Mouse (Mus musculus) heart, adult 2 months (tissue): ENCODE data around the gene P4ha3. TPM values are rescaled to one million over a fixed set of nuclear protein-coding genes. Genes with fewer than 3 reads are reported as not detected.

ENCODE experiments used
- DNase-seq, 2 experiments: peaks; one replicate each; pipeline ENCODE4 v3.0.0; 2021
- H3K27ac ChIP-seq: fragments of 200-600 bp; 2 replicates; pipeline ENCODE4 v1.8.1; 2022
- H3K27me3 ChIP-seq: fragments of 200-500 bp; 2 replicates; pipeline ENCODE4 v1.6.1; 2012; ENCODE audit warnings: mild to moderate bottlenecking, low read length, inconsistent platforms, mixed read lengths; ENCODE audit not compliant: control insufficient read depth, insufficient read depth
- H3K36me3 ChIP-seq: fragments of 200-500 bp; 2 replicates; pipeline ENCODE4 v1.6.1; 2012; ENCODE audit warnings: low read length, inconsistent platforms; ENCODE audit not compliant: control insufficient read depth, insufficient read depth
- H3K4me1 ChIP-seq: fragments of 200-500 bp; 2 replicates; pipeline ENCODE4 v1.6.1; 2011; ENCODE audit warnings: low read length; ENCODE audit not compliant: control insufficient read depth, insufficient read depth
- H3K4me3 ChIP-seq: fragments of 200-600 bp; 2 replicates; pipeline ENCODE4 v1.8.1; 2022
- H3K79me2 ChIP-seq: fragments of 200-500 bp; replicated peaks from 2 replicates; pipeline ENCODE4 v1.6.1; 2012; ENCODE audit warnings: mild to moderate bottlenecking, inconsistent platforms, low read length, moderate library complexity, mixed read lengths; ENCODE audit not compliant: control insufficient read depth, insufficient read depth
- H3K9ac ChIP-seq: fragments of 200-500 bp; 2 replicates; pipeline ENCODE4 v1.6.1; 2012; ENCODE audit warnings: low read depth, mild to moderate bottlenecking, control low read depth, inconsistent platforms, low read length, mixed read lengths
- CTCF ChIP-seq: fragments of 200-600 bp; IDR thresholded peaks from 2 replicates; pipeline ENCODE4 v1.8.1; 2022; ENCODE audit warnings: antibody characterized with exemption, mild to moderate bottlenecking, moderate library complexity
- EP300 ChIP-seq: fragments of 200-500 bp; IDR thresholded peaks from 2 replicates; pipeline ENCODE4 v1.6.1; 2011; ENCODE audit warnings: low read depth, low read length, control low read depth; ENCODE audit not compliant: insufficient read depth
- POLR2A ChIP-seq: fragments of 200-500 bp; IDR thresholded peaks from 2 replicates; pipeline ENCODE4 v1.6.1; 2011; ENCODE audit warnings: mild to moderate bottlenecking, low read depth, low read length, control low read depth; ENCODE audit not compliant: insufficient read depth
- WGBS: fragments of 180-500 bp; shearing (Covaris S2); methylation state at CpG from one replicate; pipeline ENCODE4 v1.1.7; 2018; 5-methylcytosine and 5-hydroxymethylcytosine counted together
- intact Hi-C: fragments of 180-260 bp; cut with DNase I; formaldehyde crosslinking; loops from one replicate; pipeline ENCODE4 v1.15.1; 2025
- polyA plus RNA-seq: library from polyadenylated mRNA; depleted of rRNA; stranded (reverse); fragments of >200 nt; gene quantifications from 2 replicates; pipeline ENCODE4 v1.2.3, GENCODE M21; 2012
- total RNA-seq, 2 experiments: library from RNA; stranded (reverse); gene quantifications; 2 replicates each; pipeline ENCODE4 v1.2.3; 2021

The P4ha3 gene
- total and polyA plus RNA-seq, 3 experiments, result 0.16 to 0.45 (median 0.33) TPM

DNA sequence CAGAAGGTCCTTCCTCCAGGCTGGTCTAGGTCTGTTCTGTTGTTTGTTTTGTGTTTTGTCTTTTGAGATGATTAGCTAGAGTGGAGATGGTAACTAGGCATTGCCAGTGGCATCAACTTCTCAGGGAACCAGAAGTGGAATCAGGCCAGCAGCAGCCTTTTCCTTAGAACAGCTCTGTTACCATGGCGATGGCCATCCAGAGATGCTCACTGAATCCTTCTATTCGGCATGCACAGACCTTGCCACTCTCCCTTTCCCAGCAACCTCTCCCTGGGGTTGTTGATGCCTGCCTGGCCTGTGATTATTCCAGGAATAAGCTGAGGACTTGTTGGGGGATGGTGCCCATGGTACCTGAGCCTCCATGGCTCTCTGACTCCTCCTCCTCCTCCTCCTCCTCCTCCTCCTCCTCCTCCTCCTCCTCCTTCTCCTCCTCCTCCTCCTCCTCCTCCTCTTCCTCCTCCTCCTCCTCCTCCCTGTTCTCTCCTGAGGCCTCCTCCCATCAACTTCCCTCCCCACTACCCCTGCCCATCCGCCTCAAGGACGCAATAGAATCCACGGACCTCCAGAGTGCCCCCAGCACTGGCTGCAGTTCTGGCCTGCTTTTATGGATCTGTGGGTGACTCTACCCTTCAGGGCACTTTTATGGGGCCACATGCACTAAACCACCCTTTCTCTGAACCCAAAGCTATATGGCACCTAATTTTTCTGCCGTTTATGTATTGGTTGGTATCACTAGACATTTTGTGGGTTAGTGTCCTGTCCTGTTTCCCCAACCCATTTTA is 22.7 kb downstream of the P4ha3 start:
- Histone ChIP-seq H3K27me3 (no peaks in the 10 kb centered on the region), H3K9ac (no peak overlapping the region), H3K79me2 (no peaks in the 10 kb centered on the region), H3K4me1 (no peaks in the 10 kb centered on the region), H3K36me3 (no peaks in the 10 kb centered on the region), H3K27ac (no peak overlapping the region), H3K4me3 (no peak overlapping the region)
- 83% methylated on average over 6 of the region's 6 CpGs for WGBS
- DNase-seq, result no peak
- TF ChIP-seq EP300, result no peak
- TF ChIP-seq POLR2A, result no peak
- no peak for TF ChIP-seq CTCF
- intact Hi-C loops, result no loop called here

DNA sequence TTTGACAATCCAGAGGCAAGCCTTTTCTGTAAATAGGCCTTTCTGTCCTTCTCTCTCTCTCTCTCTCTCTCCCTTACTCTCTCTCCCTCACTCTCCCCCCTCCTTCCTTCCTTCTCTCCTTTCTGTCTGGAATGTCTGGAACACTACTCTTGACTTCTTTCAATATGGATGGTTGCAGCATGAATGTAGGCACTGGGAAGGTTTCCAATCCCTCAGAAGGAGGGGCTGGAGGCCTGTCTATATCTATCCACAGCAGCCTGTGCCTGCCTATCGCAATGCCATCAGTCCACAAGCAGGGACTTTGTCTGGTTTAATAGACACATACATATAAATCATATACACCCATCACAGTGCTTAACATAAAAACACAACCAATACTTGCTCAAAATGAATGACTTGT is 23.9 kb downstream of the P4ha3 start:
- Histone ChIP-seq H3K79me2 (no peaks in the 10 kb centered on the region), H3K9ac (no peak overlapping the region), H3K4me1 (no peaks in the 10 kb centered on the region), H3K27ac (no peak overlapping the region), H3K36me3 (no peaks in the 10 kb centered on the region), H3K27me3 (no peaks in the 10 kb centered on the region), H3K4me3 (no peak overlapping the region)
- no peak for DNase-seq
- 48% methylated on average over 1 of the region's 1 CpGs for WGBS
- TF ChIP-seq EP300, result no peak
- no peak for TF ChIP-seq POLR2A
- no peak for TF ChIP-seq CTCF
- intact Hi-C loops, result no loop called here

DNA sequence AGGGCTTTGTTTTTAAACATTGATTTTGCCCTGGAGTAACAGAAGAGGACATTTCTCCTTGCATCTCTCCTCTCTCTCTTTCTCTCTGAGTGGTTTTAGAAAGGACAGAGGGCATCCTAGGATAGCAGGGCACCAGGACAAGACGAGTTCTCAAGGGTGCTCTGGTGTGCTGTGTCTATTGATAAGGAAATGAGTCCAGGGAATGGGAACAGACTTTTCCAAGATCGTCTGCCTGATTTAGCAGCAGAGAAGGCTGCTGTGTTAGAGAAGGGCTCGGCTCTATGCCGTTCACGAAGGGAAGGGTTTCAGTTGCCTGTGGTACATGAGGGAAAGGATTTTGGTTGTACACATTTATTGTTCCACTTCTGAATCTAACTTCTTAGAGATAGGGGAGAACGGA is 24.4 kb downstream of the P4ha3 start:
- Histone ChIP-seq H3K27ac (no peak overlapping the region), H3K4me3 (no peak overlapping the region), H3K9ac (no peak overlapping the region), H3K27me3 (no peaks in the 10 kb centered on the region), H3K4me1 (no peaks in the 10 kb centered on the region), H3K36me3 (no peaks in the 10 kb centered on the region), H3K79me2 (no peaks in the 10 kb centered on the region)
- TF ChIP-seq EP300 (no peak), POLR2A (no peak), CTCF (no peak)
- no peak for DNase-seq
- 31% methylated on average over 6 of the region's 6 CpGs for WGBS
- intact Hi-C loops, result no loop called here

DNA sequence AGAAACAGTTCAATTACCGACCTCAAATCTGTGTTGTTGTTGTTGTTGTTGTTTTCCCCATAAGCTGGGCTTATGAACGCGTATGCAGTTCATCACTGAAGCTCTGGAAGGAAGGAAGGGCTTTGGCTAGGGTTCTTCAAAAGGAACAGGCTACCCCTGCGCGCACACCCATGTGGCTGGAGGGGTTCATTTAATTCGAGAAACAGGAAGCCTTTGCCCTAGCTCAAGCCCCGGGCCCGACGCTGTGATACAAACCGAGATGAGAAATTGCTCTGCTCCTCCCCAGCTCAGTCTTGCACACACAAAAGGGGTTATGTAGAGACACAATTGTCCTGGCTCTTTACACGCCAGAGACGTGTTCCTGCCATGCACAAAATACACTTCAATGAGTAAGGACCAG is 25.0 kb downstream of the P4ha3 start:
- no peak overlapping the region for H3K9ac ChIP-seq
- no peaks in the 10 kb centered on the region for H3K27me3 ChIP-seq
- no peaks in the 10 kb centered on the region for H3K36me3 ChIP-seq
- no peak for DNase-seq
- WGBS, result 75% methylated on average over 12 of the region's 12 CpGs
- no peak for TF ChIP-seq POLR2A
- no peak for TF ChIP-seq CTCF
- TF ChIP-seq EP300, result no peak
- H3K79me2 ChIP-seq, result no peaks in the 10 kb centered on the region
- H3K4me1 ChIP-seq, result no peaks in the 10 kb centered on the region
- H3K4me3 ChIP-seq, result no peak overlapping the region
- intact Hi-C loops, result no loop called here
- no peak overlapping the region for H3K27ac ChIP-seq

DNA sequence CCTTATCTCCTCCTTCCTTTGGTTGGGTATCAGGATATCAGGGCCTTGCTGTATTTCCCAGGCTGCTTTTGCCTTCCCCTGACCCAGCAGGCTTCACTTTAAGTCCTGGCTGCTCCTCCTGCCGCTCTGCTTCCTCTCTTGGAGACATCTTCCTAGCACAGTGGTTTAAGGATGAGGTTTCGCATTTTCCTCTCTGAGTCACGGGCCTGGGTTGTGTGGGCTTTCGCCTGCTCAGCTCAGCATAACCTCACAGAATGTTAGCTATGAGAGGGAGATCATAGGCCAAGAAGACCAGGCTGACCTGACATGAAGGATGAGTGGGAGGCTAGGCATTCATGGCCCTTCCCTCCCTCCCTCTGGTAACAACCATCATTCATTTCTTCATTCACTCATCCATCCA is 27.4 kb downstream of the P4ha3 start:
- Histone ChIP-seq H3K9ac (no peak overlapping the region), H3K27me3 (no peaks in the 10 kb centered on the region), H3K36me3 (no peaks in the 10 kb centered on the region), H3K4me1 (no peaks in the 10 kb centered on the region), H3K4me3 (no peak overlapping the region), H3K79me2 (no peaks in the 10 kb centered on the region), H3K27ac (no peak overlapping the region)
- TF ChIP-seq POLR2A, result no peak
- no peak for TF ChIP-seq CTCF
- TF ChIP-seq EP300, result no peak
- 68% methylated on average over 4 of the region's 4 CpGs for WGBS
- no peak for DNase-seq
- intact Hi-C loops, result no loop called here

DNA sequence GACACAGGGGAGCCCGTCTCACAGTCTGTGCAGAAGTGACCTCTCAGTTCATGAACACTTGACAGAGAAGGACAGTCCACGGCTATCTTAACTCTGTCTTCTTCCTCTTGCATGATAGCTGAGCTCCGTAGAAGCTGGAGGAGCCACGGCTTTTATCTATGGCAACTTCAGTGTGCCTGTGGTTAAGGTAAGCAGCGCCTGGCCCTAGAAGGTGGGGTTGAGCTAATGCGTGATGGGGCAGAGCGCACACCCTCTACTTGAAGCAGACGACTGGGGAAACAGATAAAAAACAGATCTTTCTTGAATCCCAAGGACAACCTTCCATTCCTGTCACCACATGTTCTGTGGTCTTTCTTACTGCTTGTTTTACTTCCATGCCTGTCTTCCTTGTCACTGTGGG is 31.6 kb downstream of the P4ha3 start:
- Histone ChIP-seq H3K4me3 (no peak overlapping the region), H3K9ac (no peak overlapping the region), H3K4me1 (no peaks in the 10 kb centered on the region), H3K27ac (no peak overlapping the region), H3K79me2 (no peaks in the 10 kb centered on the region), H3K27me3 (no peaks in the 10 kb centered on the region), H3K36me3 (no peaks in the 10 kb centered on the region)
- no peak for DNase-seq
- intact Hi-C loops, result no loop called here
- no peak for TF ChIP-seq POLR2A
- no peak for TF ChIP-seq CTCF
- no peak for TF ChIP-seq EP300
- WGBS, result 76% methylated on average over 8 of the region's 8 CpGs
